Mouse (Mus musculus) inflammation-experienced regulatory T-cells, adult 6 months (primary cell): ENCODE measurements around the gene Efcab10. TPM values are rescaled to one million over a fixed set of nuclear protein-coding genes. Genes with fewer than 3 reads are reported as not detected.

ENCODE experiments used
- ATAC-seq: one replicate; pipeline ENCODE4 v1.8.0; 2017
- polyA plus RNA-seq, 3 experiments: library from polyadenylated mRNA; unstranded; fragments of 100-300 nt; shearing (Covaris generic); gene quantifications; one replicate each; pipeline ENCODE4 v1.2.1; 2017

Efcab10 gene
- not detected for polyA plus RNA-seq

GRCm38 (mm10) chr12:33394804-33395623 is at the start of gene Efcab10:
Efcab10 (plus strand) TSS chr12:33394854.
- no peak for ATAC-seq

- ATAC-seq = no peak
Observed at GRCm38 (mm10) chr12:33344970-33345772, 49.5 kb upstream of the Efcab10 start.

GRCm38 (mm10) chr12:33345773-33346435 is 48.8 kb upstream of the Efcab10 start:
- ATAC-seq = no peak

DNA sequence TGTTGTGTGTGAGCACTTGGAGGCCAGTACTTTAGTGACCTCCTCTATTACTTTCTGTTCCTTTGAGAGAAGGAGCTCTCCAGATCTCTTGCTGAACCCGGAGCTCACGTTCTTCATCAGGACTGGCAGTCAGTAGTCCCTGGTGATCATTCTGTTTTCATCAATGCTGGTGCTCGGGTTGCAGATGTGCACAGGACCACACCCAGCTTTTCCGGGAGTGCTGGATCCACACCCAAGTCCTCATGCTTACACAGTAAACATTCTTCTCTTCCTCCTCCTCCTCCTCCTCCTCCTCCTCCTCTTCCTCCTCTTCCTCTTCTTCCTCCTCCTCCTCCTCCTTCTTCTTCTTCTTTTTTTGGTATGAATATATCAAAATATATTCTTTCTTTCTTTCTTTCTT is 42.0 kb upstream of the Efcab10 start:
- ATAC-seq = no peak

DNA sequence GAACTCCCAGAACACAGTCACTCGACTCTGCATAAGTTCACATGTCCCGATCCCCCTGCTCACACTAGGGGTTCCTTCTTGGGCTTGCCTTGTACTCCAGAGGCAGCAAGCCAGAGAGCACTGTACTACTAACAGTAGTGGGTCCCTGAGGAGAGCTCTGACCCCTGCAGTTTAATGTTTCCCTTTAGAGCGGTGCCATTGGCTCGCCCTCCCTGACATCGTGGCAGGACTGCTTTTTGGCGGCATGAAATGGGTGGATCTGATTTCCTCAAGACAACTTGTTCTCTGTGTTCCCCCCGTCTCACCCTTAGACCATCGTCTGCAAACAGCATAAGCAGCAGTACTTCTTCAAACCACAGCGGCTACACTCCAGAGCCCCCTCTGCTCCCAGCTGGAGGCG is 36.3 kb upstream of the Efcab10 start:
- no peak for ATAC-seq

GRCm38 (mm10) chr12:33359209-33359608 is 35.4 kb upstream of the Efcab10 start:
- no peak for ATAC-seq

GRCm38 (mm10) chr12:33359878-33360482 is 34.7 kb upstream of the Efcab10 start:
- ATAC-seq = no peak

DNA sequence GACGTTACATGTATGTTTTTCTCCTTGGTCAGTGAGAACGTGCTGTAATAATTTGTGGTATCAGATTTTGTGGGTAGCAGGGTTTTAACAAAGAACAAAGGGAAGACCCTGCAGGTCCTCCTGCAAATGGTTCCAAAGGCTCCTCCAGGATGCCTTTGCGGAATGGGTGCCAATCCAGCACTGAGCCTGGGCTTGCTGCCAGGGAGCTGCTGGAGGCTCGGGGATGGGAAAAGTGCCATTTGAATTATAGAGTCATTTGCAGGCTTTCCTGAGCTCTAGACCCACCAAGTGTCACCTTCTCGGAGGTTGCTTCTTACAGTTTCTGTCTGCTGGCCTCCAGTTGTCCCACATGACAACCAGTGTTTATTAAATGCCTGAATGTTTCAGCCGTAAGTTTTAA is 33.9 kb upstream of the Efcab10 start:
- no peak for ATAC-seq

GRCm38 (mm10) chr12:33364511-33364910 is 30.1 kb upstream of the Efcab10 start:
- ATAC-seq = no peak

DNA sequence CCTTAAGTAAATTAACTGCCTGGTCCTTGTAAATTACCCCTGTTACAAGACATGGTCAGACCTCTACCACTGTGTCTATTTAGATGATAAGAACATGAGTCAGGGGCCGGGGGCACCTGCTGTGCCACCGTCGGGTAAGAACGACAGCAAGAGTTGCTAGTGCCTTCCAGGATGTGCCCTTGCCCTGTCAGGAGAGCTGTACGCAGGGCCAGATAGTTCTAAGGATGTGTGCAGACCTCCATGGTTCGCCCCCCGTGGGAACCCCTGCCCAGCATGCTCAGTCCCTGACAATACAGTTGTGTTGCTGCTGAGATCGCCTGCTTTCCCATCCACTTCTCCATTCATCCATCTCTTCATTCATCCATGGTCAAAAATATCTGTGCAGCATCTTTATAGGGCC is 29.5 kb upstream of the Efcab10 start:
- no peak for ATAC-seq

- no peak for ATAC-seq
Observed at GRCm38 (mm10) chr12:33369555-33369954, 25.1 kb upstream of the Efcab10 start.

- ATAC-seq = peak; percentile 82
Observed at GRCm38 (mm10) chr12:33379624-33380445, 14.8 kb upstream of the Efcab10 start.

GRCm38 (mm10) chr12:33388842-33389241 is 5.8 kb upstream of the Efcab10 start:
- ATAC-seq = peak; percentile 91

DNA sequence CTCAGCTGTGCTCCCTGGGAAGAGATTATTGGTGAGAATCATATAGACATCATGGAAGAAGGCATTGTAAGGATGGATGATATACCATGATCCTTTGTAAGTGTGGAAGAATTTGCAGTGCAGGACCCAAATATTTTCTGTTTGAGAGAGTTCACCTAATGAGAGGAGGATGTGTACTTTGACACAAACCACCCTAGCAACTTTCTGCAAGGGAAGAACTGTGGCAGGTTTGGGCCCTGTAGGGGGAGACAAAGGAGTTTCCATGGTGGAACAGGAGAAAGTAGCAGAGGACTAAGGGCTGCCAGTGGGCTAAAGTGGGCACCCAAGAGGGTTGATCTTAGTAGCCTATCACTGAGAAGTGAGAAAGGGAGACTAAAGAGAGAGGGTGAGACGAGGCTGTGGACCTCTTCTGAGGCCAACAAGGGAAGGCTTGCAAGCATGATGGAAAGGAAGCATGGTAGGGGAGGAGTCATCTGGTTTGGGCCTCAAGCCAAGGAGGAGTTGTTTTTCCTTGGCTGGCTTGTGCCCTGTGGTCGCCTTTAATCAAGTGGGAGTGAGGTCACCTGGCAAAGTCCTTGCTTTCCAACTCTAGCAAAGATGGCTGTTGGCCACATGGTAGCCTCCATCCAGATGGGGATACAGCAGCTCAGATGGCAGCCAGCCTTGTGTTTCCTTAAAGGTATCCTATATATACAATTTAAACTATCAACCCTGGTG is 3.7 kb upstream of the Efcab10 start:
- no peak for ATAC-seq

DNA sequence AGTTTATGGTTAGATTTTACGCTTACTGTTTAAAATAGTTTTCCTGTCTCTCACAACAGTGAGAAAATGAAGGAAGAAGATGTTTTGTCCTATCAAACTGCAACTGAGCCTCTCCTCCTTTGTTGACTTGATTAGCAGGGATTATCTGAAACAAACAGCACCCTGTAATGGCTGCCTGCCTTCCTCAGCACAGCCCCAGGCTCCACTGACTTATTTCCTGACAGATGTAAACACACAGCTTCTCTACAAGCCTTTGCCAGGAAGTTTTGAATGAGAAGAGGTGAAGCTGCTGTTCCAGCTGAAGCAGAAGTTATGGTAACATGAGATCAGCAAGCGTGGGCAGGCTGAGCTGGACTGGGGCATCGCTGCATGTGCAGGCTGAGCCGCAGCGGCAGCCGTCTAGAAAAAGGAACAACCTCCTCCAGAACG is 8.6 kb downstream of the Efcab10 start:
- ATAC-seq = no peak

DNA sequence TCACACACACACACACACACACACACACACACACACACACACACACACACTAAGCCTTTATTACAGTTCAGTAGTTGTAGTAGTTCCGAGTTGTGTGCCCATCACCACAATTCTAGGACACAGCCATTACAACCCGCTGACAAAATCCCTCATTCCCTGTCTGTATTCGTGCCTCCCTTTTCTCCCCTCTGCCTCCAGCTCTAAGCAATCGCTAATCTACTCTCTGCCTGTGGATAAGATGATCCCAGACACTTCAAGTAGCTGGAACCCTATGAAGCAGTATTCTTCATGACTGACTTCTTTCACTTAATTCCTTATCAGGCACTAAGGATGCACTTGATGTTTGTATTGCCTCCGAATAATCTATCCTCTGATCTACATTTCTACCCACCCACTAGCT is 10.3 kb downstream of the Efcab10 start:
- ATAC-seq = no peak

- ATAC-seq = no peak
Observed at GRCm38 (mm10) chr12:33405398-33406026, 10.9 kb downstream of the Efcab10 start.

DNA sequence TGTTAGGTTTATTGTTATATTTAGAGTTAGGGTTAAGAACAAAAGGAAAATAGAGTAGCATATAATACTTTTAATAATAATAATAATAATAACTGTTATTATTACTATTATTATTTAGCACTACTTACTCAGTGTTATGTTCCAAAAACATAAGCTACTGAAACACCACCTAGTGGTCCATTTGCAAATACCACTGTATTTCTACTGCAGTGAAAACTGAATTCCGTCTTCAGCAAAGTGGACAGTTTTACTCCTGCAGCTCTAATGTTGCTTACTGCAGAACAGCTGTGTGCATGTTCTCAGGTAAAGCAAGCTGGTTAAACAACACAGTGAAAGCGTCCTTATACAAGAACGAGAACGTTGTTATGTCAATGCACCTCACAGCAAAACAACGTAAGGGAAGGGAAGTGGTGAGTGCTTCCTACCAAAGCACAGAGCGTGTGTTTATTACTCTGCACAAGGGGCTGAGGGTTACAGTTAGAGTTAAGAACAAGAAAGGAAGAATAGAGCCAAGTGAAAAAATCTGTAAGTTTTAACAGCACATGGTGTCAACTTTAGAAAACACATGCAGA is 17.0 kb downstream of the Efcab10 start:
- ATAC-seq = peak; percentile 60

GRCm38 (mm10) chr12:33424329-33424728 is 29.7 kb downstream of the Efcab10 start:
- no peak for ATAC-seq

DNA sequence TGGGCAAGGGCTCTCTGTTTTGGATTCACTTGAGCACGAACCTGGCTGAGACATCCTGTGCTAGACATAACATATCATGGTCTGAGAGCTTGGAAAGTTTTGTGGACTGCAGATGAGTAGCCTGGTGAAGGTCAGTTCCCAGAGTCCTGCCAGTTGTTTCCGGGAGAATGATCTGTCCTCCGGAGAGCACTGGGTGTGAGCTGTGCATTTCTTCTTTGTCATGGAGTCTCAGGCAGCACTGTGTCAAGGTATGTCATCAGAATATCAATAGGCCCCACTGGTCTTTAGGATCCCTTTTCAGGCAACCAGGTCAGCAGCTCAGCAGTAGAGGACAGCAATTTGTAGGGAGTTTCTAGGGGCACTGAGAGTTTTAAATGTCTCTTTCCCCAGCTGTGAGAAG is 32.6 kb downstream of the Efcab10 start:
- ATAC-seq = no peak
